Comparison of ENCODE assay signal across 8 mouse cellular contexts in genomic region chr6:5401394-5401793, GRCm38 (mm10). TPM values are rescaled to one million over a fixed set of nuclear protein-coding genes. Genes with fewer than 3 reads are reported as not detected.
DNase-seq lines count a peak whose midpoint lies in the region; ATAC-seq and TF ChIP-seq lines count a peak whose summit lies in the region.

No protein-coding gene starts in this region.

- H3K4me3 ChIP-seq in heart, embryonic 11.5 days (ENCODE audit: low read depth, low read length): no peak overlapping the region
- H3K4me3 ChIP-seq in kidney, embryonic 16.5 days (ENCODE audit: low read length): no peak overlapping the region
- H3K4me3 ChIP-seq in liver, embryonic 12.5 days: no peak overlapping the region
- no peak overlapping the region for H3K4me3 ChIP-seq in neural tube, embryonic 12.5 days
- H3K4me3 ChIP-seq in thymus, adult 2 months (ENCODE audit: control insufficient read depth, insufficient read depth, low read length): no peak overlapping the region

- 11% methylated on average over 3 of the region's 3 CpGs for WGBS in heart, embryonic 11.5 days (ENCODE audit: insufficient replicate concordance)
- 8% methylated on average over 3 of the region's 3 CpGs for WGBS in kidney, embryonic 16.5 days
- 4% methylated on average over 3 of the region's 3 CpGs for WGBS in liver, embryonic 12.5 days (ENCODE audit: insufficient replicate concordance)
- WGBS in neural tube, embryonic 12.5 days: 2% methylated on average over 3 of the region's 3 CpGs
- 1% methylated on average over 3 of the region's 3 CpGs for WGBS in thymus, adult 2 months

- H3K4me1 ChIP-seq in heart, embryonic 11.5 days (ENCODE audit: control insufficient read depth, insufficient read depth, low read length): peaks cover 4% of the 10 kb centered on the region; the same call in 1 of the 2 replicates
- H3K4me1 ChIP-seq in kidney, embryonic 16.5 days (ENCODE audit: insufficient read depth, low read length): peaks cover 3% of the 10 kb centered on the region; the same call in 1 of the 2 replicates
- peaks cover 8% of the 10 kb centered on the region; the same call in 1 of the 2 replicates for H3K4me1 ChIP-seq in liver, embryonic 12.5 days
- peaks cover 16% of the 10 kb centered on the region for H3K4me1 ChIP-seq in neural tube, embryonic 12.5 days
- no peaks in the 10 kb centered on the region for H3K4me1 ChIP-seq in thymus, adult 2 months (replicated peaks; ENCODE audit: control insufficient read depth, insufficient read depth, low read length)

- no peaks in the 10 kb centered on the region for H3K27me3 ChIP-seq in heart, embryonic 11.5 days (ENCODE audit: control insufficient read depth, insufficient read depth, low read length)
- H3K27me3 ChIP-seq in kidney, embryonic 16.5 days (ENCODE audit: insufficient read depth, low read length): no peaks in the 10 kb centered on the region
- no peaks in the 10 kb centered on the region for H3K27me3 ChIP-seq in liver, embryonic 12.5 days (replicated peaks)
- no peaks in the 10 kb centered on the region for H3K27me3 ChIP-seq in neural tube, embryonic 12.5 days (replicated peaks)
- no peaks in the 10 kb centered on the region for H3K27me3 ChIP-seq in thymus, adult 2 months (ENCODE audit: control insufficient read depth, insufficient read depth, low read length)

- H3K9me3 ChIP-seq in heart, embryonic 11.5 days (replicated peaks; ENCODE audit: control insufficient read depth, low read length): no peaks in the 10 kb centered on the region
- no peaks in the 10 kb centered on the region for H3K9me3 ChIP-seq in kidney, embryonic 16.5 days (ENCODE audit: low read length)
- H3K9me3 ChIP-seq in liver, embryonic 12.5 days (replicated peaks): no peaks in the 10 kb centered on the region
- H3K9me3 ChIP-seq in neural tube, embryonic 12.5 days: no peaks in the 10 kb centered on the region

- TF ChIP-seq CTCF in thymus, adult 2 months (IDR thresholded peaks at IDR 0.05; ENCODE audit: borderline replicate concordance, control insufficient read depth, extremely low read depth, insufficient read depth, low read length, poor library complexity): peak; percentile 56; the same call in 1 of the 2 replicates

- peak; percentile 57; the same call in 1 of the 2 replicates for ATAC-seq in heart, embryonic 11.5 days (replicated peaks; ENCODE audit: insufficient number of reproducible peaks, low FRiP score, low TSS enrichment)
- ATAC-seq in kidney, embryonic 16.5 days (ENCODE audit: low FRiP score, low TSS enrichment): peak; percentile 80; the same call in 1 of the 2 replicates
- peak; percentile 61; the same call in 1 of the 2 replicates for ATAC-seq in liver, embryonic 12.5 days
- ATAC-seq in neural tube, embryonic 12.5 days (ENCODE audit: low FRiP score, low read depth): peak; percentile 64

- H3K27ac ChIP-seq in heart, embryonic 11.5 days (ENCODE audit: low read depth, low read length): no peak overlapping the region
- no peak overlapping the region for H3K27ac ChIP-seq in kidney, embryonic 16.5 days (ENCODE audit: low read length)
- H3K27ac ChIP-seq in liver, embryonic 12.5 days: no peak overlapping the region
- H3K27ac ChIP-seq in neural tube, embryonic 12.5 days: no peak overlapping the region
- H3K27ac ChIP-seq in thymus, adult 2 months (ENCODE audit: control insufficient read depth, insufficient read depth, low read length): no peak overlapping the region

- no peak overlapping the region for H3K9ac ChIP-seq in heart, embryonic 11.5 days (ENCODE audit: low read depth, low read length)
- H3K9ac ChIP-seq in kidney, embryonic 16.5 days (replicated peaks; ENCODE audit: low read length): no peak overlapping the region
- H3K9ac ChIP-seq in liver, embryonic 12.5 days: no peak overlapping the region
- no peak overlapping the region for H3K9ac ChIP-seq in neural tube, embryonic 12.5 days

- peak; percentile 85 for DNase-seq in 3T3-L1 (ENCODE audit: low read depth, low spot score)
- DNase-seq in T-cell, adult 2 months (ENCODE audit: low spot score): peak; percentile 26
- peak; percentile 68 for DNase-seq in embryo, embryonic 9.5 days (ENCODE audit: extremely low spot score)
- DNase-seq in thymus, adult 2 months: peak; percentile 67

- H3K36me3 ChIP-seq in heart, embryonic 11.5 days (ENCODE audit: control insufficient read depth, insufficient read depth, low read length): no peaks in the 10 kb centered on the region; the same call in 1 of the 2 replicates
- no peaks in the 10 kb centered on the region for H3K36me3 ChIP-seq in kidney, embryonic 16.5 days (ENCODE audit: insufficient read depth, low read length)
- H3K36me3 ChIP-seq in liver, embryonic 12.5 days: no peaks in the 10 kb centered on the region
- no peaks in the 10 kb centered on the region for H3K36me3 ChIP-seq in neural tube, embryonic 12.5 days
- H3K36me3 ChIP-seq in thymus, adult 2 months (ENCODE audit: control insufficient read depth, insufficient read depth, low read length): no peaks in the 10 kb centered on the region

- TF ChIP-seq POLR2A in thymus, adult 2 months (IDR thresholded peaks at IDR 0.05; ENCODE audit: control insufficient read depth, extremely low read depth, insufficient read depth, low read length, poor library complexity): no peak

- no peak overlapping the region for H3K4me2 ChIP-seq in heart, embryonic 11.5 days
- no peak overlapping the region for H3K4me2 ChIP-seq in kidney, embryonic 16.5 days (replicated peaks; ENCODE audit: low read depth, low read length)
- H3K4me2 ChIP-seq in liver, embryonic 12.5 days: no peak overlapping the region
- no peak overlapping the region for H3K4me2 ChIP-seq in neural tube, embryonic 12.5 days (replicated peaks)

RNA-seq across cellular contexts. Expression of gene Asb4, which starts 18.2 kb away (rescaled TPM):
- polyA plus RNA-seq in heart, embryonic 11.5 days (2014; fragmentation: Nextera tagmentation; extraction: Ambion mirVana): 58.4 and 70.1 TPM in 2 replicates
- polyA plus RNA-seq in kidney, embryonic 16.5 days (2015; fragmentation: Nextera tagmentation; extraction: Ambion mirVana): 23.0 and 23.4 TPM in 2 replicates
- 35.6 and 35.9 TPM in 2 replicates for polyA plus RNA-seq in liver, embryonic 12.5 days (2016; fragmentation: Nextera tagmentation; extraction: Ambion mirVana)
- polyA plus RNA-seq in neural tube, embryonic 12.5 days (2016; fragmentation: Nextera tagmentation; extraction: Ambion mirVana): 21.2 and 22.7 TPM in 2 replicates
- 0.34 and 0.61 TPM in 2 replicates for polyA plus RNA-seq in thymus, adult 2 months (2012; rRNA removed)

Comparison
In these comparisons a context has a peak if more than half of its experiments do, and no peak if none do; other contexts are left out.
1. DNase-seq: peak in every context shown above with its lines; median percentile 85 in 3T3-L1; 68 in embryo, embryonic 9.5 days; 67 in thymus, adult 2 months; 26 in T-cell, adult 2 months.
2. RNA of gene Asb4, which starts 18.2 kb away (polyA plus RNA-seq): 58.4 to 70.1 TPM in heart, embryonic 11.5 days, 35.6 to 35.9 TPM in liver, embryonic 12.5 days, 23.0 to 23.4 TPM in kidney, embryonic 16.5 days and 21.2 to 22.7 TPM in neural tube, embryonic 12.5 days; 0.34 to 0.61 TPM in thymus, adult 2 months; every median in the first group is over 10 times any median in the second.
3. Peak in every context shown above with its lines, with median percentiles within 50 percentile points of each other: ATAC-seq.